Mouse (Mus musculus): ENCODE measurements at regions not wholly inside any gene's neighbourhood (a gene's known extent, or its start where the extent isn't known, plus 50 kb on each side); places are given as distances from the start of the nearest gene placed in this dataset.

- DNase-seq (ENCODE audit: low spot score in 2 of 2): no peak
These were observed 80.1 kb downstream of the Gm572 start for GRCm38 (mm10) chr4:148723208-148723607.

- DNase-seq (ENCODE audit: low spot score in 2 of 2): no peak
These were observed 80.1 kb upstream of the Casz1 start for GRCm38 (mm10) chr4:148723934-148724719.

GRCm38 (mm10) chr4:148728800-148729199 lies 75.4 kb upstream of the Casz1 start:
- DNase-seq (ENCODE audit: low spot score in 2 of 2): no peak

- no peak for DNase-seq (ENCODE audit: low spot score in 2 of 2)
These were observed 72.6 kb upstream of the Casz1 start for GRCm38 (mm10) chr4:148731586-148731985.

GRCm38 (mm10) chr4:148734061-148734460 lies 70.2 kb upstream of the Casz1 start:
- no peak for DNase-seq (ENCODE audit: low spot score in 2 of 2)

- DNase-seq (ENCODE audit: low spot score in 2 of 2): no peak
These were observed 69.7 kb upstream of the Casz1 start for GRCm38 (mm10) chr4:148734547-148734946.

- no peak for DNase-seq (ENCODE audit: low spot score in 2 of 2)
These were observed 65.4 kb upstream of the Casz1 start for GRCm38 (mm10) chr4:148738601-148739530.

GRCm38 (mm10) chr4:148742549-148743413 lies 61.4 kb upstream of the Casz1 start:
- peak; percentile 55 to 70 for DNase-seq (ENCODE audit: low spot score in 2 of 2)

- DNase-seq (ENCODE audit: low spot score in 2 of 2): no peak
These were observed 60.8 kb upstream of the Casz1 start for GRCm38 (mm10) chr4:148743414-148743844.

- no peak for DNase-seq (ENCODE audit: low spot score in 2 of 2)
These were observed 60.2 kb upstream of the Casz1 start for GRCm38 (mm10) chr4:148744053-148744452.

- no peak for DNase-seq (ENCODE audit: low spot score in 2 of 2)
These were observed 57.5 kb upstream of the Casz1 start for GRCm38 (mm10) chr4:148746460-148747314.

GRCm38 (mm10) chr4:148747315-148747644 lies 56.9 kb upstream of the Casz1 start:
- no peak for DNase-seq (ENCODE audit: low spot score in 2 of 2)

- DNase-seq (ENCODE audit: low spot score in 2 of 2): no peak
These were observed 54.2 kb upstream of the Casz1 start for GRCm38 (mm10) chr4:148750030-148750429.

GRCm38 (mm10) chr4:148751591-148751990 lies 52.6 kb upstream of the Casz1 start:
- DNase-seq (ENCODE audit: low spot score in 2 of 2): no peak

- DNase-seq (ENCODE audit: low spot score in 2 of 2): no peak
These were observed 51.7 kb upstream of the Casz1 start for GRCm38 (mm10) chr4:148752360-148753093.

GRCm38 (mm10) chr4:148753143-148753798 lies 51.0 kb upstream of the Casz1 start:
- DNase-seq (ENCODE audit: low spot score in 2 of 2): no peak

GRCm38 (mm10) chr4:148753849-148754248 lies 50.4 kb upstream of the Casz1 start:
- DNase-seq (ENCODE audit: low spot score in 2 of 2): no peak
